Mouse (Mus musculus) spleen, embryonic (tissue): ENCODE results near the gene Phc3.

Source experiments
- CTCF ChIA-PET: fragments of 350-600 bp; sonication (Branson Sonifier 250); formaldehyde crosslinking; loops from one replicate; lab custom pipeline; 2022; lab: Charles Lee

Gene Phc3

GRCm38 (mm10) chr3:30969104-30969581 lies at the start of gene Phc3:
Gene Phc3, minus strand, starts transcription at chr3:30969415.
- CTCF ChIA-PET = no interaction called here

- CTCF ChIA-PET = interaction anchor here (0.6 kb wide), 1 partner anchor 437 kb away, joined by 3 read pairs; no protein-coding TSS in a partner anchor
Measured at GRCm38 (mm10) chr3:31017652-31018051, 48.4 kb upstream of the Phc3 start.

GRCm38 (mm10) chr3:31016594-31017196 lies 47.5 kb upstream of the Phc3 start:
- CTCF ChIA-PET = interaction anchor here (0.5 to 0.6 kb wide), 2 partner anchors 423 to 436 kb away, joined by 3 to 4 read pairs; no protein-coding TSS in a partner anchor

- CTCF ChIA-PET = interaction anchor here (0.5 kb wide), 1 partner anchor 422 kb away, joined by 4 read pairs; no protein-coding TSS in a partner anchor
Measured at GRCm38 (mm10) chr3:31015682-31016443, 46.6 kb upstream of the Phc3 start.

- CTCF ChIA-PET = no interaction called here
Measured at GRCm38 (mm10) chr3:31014374-31014773, 45.2 kb upstream of the Phc3 start.

GRCm38 (mm10) chr3:31004320-31005209 lies 35.4 kb upstream of the Phc3 start:
- CTCF ChIA-PET = no interaction called here

- CTCF ChIA-PET = no interaction called here
Measured at GRCm38 (mm10) chr3:31001048-31001676, 31.9 kb upstream of the Phc3 start.

- CTCF ChIA-PET = no interaction called here
Measured at GRCm38 (mm10) chr3:31000018-31000407, 30.8 kb upstream of the Phc3 start.

GRCm38 (mm10) chr3:30999401-31000017 lies 30.3 kb upstream of the Phc3 start:
- CTCF ChIA-PET = no interaction called here

- CTCF ChIA-PET = no interaction called here
Measured at GRCm38 (mm10) chr3:30996688-30997014, 27.4 kb upstream of the Phc3 start.

- CTCF ChIA-PET = no interaction called here
Measured at GRCm38 (mm10) chr3:30995899-30996687, 26.9 kb upstream of the Phc3 start.

- CTCF ChIA-PET = interaction anchor here (0.7 kb wide), 1 partner anchor 21 kb away, joined by 3 read pairs; no protein-coding TSS in a partner anchor
Measured at GRCm38 (mm10) chr3:30995283-30995898, 26.2 kb upstream of the Phc3 start, which contains the start of gene Prkci. Gene Prkci, plus strand, starts transcription at chr3:30995747.

- CTCF ChIA-PET = interaction anchor here (0.7 kb wide), 1 partner anchor 21 kb away, joined by 3 read pairs; no protein-coding TSS in a partner anchor
Measured at GRCm38 (mm10) chr3:30994859-30995258, 25.6 kb upstream of the Phc3 start.

- CTCF ChIA-PET = no interaction called here
Measured at GRCm38 (mm10) chr3:30993066-30993573, 23.9 kb upstream of the Phc3 start.

GRCm38 (mm10) chr3:30992161-30992560 lies 22.9 kb upstream of the Phc3 start:
- CTCF ChIA-PET = no interaction called here

GRCm38 (mm10) chr3:30987396-30988318 lies 18.4 kb upstream of the Phc3 start:
- CTCF ChIA-PET = interaction anchor here (0.7 kb wide), 1 partner anchor 206 kb away, joined by 5 read pairs; no protein-coding TSS in a partner anchor

GRCm38 (mm10) chr3:30982924-30983536 lies 13.8 kb upstream of the Phc3 start:
- CTCF ChIA-PET = no interaction called here
